Mouse (Mus musculus) embryonic fibroblast, embryonic 13.5 days (primary cell): ENCODE measurements at regions not wholly inside any gene's neighbourhood (a gene's known extent, or its start where the extent isn't known, plus 50 kb on each side); places are given as distances from the start of the nearest gene placed in this dataset.

Experiments used
- H3K27ac ChIP-seq: 2 replicates; pipeline ENCODE4 v1.5.1; 2012; ENCODE audit warnings: low read length, control low read depth, inconsistent platforms; ENCODE audit not compliant: insufficient read depth
- H3K4me1 ChIP-seq: 2 replicates; pipeline ENCODE4 v1.6.1; 2011; ENCODE audit warnings: low read length; ENCODE audit not compliant: control insufficient read depth, insufficient read depth
- H3K4me3 ChIP-seq: 2 replicates; pipeline ENCODE4 v1.5.1; 2011; ENCODE audit warnings: mild to moderate bottlenecking, control low read depth, low read length; ENCODE audit not compliant: insufficient read depth
- CTCF ChIP-seq: IDR thresholded peaks from 2 replicates; pipeline ENCODE4 v1.5.1; 2011; ENCODE audit warnings: mild to moderate bottlenecking, control low read depth, low read length, moderate library complexity, borderline replicate concordance; ENCODE audit not compliant: insufficient read depth
- POLR2A ChIP-seq: IDR thresholded peaks from 2 replicates; pipeline ENCODE4 v1.6.1; 2011; ENCODE audit warnings: low read depth, mild to moderate bottlenecking, control low read depth, low read length, moderate library complexity

DNA sequence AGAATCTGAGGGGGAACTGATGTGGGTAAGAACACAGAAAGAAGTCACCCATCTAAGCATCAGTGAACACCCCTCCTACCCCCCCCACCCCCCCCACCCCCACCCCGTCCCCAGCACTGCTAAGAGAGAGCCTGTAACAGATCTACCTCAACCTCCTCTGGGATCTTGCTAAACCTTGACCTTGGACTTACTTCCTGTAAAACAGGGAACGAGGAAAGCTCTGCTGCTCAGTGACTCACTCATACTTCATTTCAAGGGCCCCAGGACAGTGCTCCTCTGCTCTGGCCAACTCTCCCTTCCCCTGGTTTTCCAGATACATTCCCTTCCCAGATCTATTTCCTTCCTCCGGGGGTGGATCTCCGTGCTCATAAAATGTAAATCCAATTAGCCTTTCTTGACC lies 510.4 kb upstream of the Mpdz start:
- Histone ChIP-seq H3K27ac (no peak overlapping the region), H3K4me1 (no peaks in the 10 kb centered on the region), H3K4me3 (no peak overlapping the region)
- TF ChIP-seq CTCF, result no peak

DNA sequence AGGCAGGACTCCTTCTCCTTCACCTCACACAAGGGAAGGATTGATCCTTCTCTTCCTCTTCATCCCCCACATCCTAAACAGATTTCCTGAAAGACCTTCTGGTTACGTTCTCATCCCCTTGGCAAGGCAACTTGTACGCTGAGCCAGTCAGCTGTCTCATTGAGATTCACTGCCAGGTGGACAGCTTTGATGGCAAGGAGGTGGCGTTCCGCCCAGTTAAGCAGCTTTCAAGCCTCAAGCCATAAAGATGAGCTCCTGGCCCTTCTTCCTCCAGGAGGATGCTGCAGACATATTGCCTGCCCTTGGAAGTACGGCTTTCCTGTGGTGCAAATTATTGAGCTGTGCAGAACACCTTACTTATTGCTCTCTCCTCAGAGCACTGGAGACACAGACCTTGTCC lies 494.8 kb upstream of the Mpdz start:
- no peak for TF ChIP-seq POLR2A
- H3K27ac ChIP-seq, result no peak overlapping the region
- no peak overlapping the region for H3K4me3 ChIP-seq
- no peaks in the 10 kb centered on the region for H3K4me1 ChIP-seq

DNA sequence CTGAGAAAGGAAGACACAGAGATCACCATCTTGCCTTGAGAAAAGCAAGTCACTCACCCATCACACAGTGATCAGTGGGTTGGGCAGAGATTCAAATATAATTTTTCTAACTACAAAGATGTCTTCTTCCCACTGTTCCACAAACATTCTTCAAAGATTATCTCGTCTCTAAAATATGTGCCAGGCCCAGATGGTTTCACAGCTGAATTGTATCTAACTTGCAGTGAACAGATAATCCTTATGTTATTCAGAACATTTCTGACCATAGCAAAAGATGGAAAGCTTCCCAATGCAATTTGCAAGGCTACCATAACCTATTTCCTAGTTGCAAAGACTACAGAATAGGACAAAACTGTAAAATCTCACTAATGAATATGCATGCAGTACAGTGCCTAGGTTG lies 488.3 kb upstream of the Mpdz start:
- no peak for TF ChIP-seq POLR2A
- no peak for TF ChIP-seq CTCF
- peak overlapping the region; percentile 14; the same call in 1 of the 2 replicates for H3K27ac ChIP-seq
- H3K4me1 ChIP-seq, result peaks cover 17% of the 10 kb centered on the region
- no peak overlapping the region for H3K4me3 ChIP-seq

DNA sequence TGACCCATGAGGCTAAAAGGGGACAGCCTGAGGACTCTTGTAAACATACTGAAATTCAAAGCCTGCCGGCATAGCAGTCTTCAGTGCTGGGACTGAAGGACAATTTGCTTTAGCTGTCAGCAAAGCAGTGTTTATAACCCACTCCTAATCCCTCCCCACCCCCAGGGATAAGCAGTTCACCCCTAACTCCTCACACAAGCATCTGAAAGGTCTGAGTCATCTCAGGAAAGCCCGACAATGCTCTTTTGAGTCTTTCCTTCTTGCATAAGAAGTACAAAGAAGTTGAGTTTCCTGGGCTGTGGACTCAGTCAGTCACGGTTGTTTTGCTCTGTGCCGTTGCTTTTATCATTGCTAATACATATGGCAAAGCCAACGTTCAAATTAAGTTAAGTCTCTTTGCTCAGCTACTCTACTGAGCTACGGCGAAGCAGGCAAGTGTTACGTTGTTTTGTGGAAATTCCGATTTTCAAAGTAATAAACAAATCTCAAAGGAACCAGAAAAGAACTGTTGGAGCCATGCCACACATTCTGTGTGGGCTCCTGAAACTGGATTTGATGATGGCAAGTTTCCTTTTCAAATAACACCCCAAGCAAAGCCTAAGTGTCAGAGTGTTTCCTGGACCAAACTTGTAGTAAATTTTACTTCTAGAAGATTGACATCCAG lies 486.1 kb upstream of the Mpdz start:
- Histone ChIP-seq H3K4me3 (no peak overlapping the region), H3K27ac (no peak overlapping the region), H3K4me1 (peaks cover 18% of the 10 kb centered on the region)
- TF ChIP-seq CTCF (no peak), POLR2A (no peak)

DNA sequence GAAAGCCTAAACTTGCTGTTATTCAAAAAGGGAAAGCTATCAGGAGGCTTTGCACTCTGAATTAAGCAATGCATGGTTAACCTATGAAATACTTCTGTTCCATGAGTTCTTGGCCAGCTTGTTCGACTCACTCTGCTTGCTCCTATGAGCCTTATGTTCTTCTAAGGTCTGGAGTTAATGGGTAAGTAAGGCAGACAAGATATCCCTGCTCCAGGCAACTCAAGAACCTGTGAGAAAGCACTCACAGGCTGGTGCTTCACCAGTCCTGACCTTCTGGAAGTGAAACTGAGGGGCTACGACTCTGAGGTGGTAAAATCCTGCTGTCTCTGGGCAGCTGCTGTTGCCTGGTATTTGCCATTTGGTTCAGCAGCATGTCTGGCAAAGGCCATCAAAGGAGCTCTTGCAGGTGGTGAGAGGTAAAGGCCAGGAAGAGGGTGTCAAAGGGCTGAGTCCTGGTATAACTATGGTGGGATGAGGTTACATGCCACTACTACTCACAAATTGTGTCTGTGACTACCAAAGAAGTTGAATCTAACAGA lies 484.6 kb upstream of the Mpdz start:
- no peak overlapping the region for H3K4me3 ChIP-seq
- H3K27ac ChIP-seq, result peak overlapping the region; percentile 60
- peaks cover 18% of the 10 kb centered on the region for H3K4me1 ChIP-seq
- TF ChIP-seq POLR2A (no peak), CTCF (no peak)

DNA sequence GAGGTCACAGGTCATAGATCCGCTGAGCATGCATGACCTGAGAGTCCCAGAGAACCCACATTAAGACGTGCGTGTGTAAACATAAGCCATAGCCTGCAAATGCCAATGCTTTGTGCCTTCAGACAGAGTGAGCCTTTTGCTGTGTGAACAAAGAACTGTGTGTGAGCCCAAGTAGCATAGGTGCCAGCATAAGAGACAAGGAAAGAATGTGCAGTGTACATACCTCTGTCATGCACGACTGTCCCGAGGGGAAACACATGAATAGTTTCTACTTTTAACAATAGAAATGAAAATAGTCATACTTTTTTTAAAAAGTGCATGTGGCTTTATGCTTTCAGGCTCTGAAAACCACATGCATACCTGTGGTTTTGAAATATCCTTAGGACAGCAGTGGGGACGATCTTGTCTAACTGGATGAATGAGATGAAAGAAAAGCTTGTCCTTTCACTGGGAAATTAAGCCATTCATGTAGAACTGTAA lies 484.1 kb upstream of the Mpdz start:
- Histone ChIP-seq H3K27ac (peak overlapping the region; percentile 60; the same call in 1 of the 2 replicates), H3K4me1 (peaks cover 18% of the 10 kb centered on the region), H3K4me3 (no peak overlapping the region)
- no peak for TF ChIP-seq CTCF
- no peak for TF ChIP-seq POLR2A

DNA sequence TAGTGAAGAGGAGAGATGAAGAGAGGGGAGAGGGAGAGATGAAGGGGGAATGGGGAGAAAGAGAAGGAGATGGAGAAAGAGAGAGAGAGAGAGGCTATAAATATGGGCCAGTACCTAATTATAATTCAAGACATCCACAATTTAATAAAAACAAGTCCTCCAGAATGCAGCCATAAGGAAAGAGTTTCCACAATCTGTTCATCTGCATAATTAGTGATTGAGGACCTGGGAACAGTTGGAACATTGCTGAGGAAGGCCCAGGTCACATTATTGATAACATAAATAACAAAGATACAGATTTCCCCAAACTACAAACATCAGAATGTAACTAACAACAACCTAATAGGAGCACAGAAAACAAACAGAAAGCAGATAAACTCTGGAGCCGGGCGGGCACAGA lies 483.0 kb upstream of the Mpdz start:
- H3K27ac ChIP-seq, result no peak overlapping the region
- no peak overlapping the region for H3K4me3 ChIP-seq
- TF ChIP-seq CTCF (no peak), POLR2A (no peak)
- peaks cover 17% of the 10 kb centered on the region for H3K4me1 ChIP-seq

DNA sequence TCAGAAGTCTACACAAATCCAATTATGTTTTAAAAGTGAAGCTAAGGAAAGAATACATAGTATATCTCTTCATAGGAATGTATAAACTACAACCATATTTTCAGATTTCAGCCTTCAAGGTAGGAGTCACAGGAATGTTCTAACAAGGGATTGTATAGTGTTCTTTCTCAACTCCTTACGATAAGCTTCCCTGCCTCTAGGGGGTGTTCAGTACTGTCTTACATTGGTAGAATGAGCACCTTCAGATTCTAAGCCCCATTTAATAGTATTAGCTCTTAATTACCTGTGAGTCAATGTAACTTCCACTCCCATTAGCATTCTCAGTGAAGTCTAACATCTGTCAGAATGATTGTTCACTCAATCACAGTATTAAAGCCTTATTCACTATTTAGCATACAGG lies 481.5 kb upstream of the Mpdz start:
- TF ChIP-seq POLR2A (no peak), CTCF (no peak)
- H3K4me3 ChIP-seq, result no peak overlapping the region
- H3K4me1 ChIP-seq, result peaks cover 16% of the 10 kb centered on the region
- H3K27ac ChIP-seq, result no peak overlapping the region

DNA sequence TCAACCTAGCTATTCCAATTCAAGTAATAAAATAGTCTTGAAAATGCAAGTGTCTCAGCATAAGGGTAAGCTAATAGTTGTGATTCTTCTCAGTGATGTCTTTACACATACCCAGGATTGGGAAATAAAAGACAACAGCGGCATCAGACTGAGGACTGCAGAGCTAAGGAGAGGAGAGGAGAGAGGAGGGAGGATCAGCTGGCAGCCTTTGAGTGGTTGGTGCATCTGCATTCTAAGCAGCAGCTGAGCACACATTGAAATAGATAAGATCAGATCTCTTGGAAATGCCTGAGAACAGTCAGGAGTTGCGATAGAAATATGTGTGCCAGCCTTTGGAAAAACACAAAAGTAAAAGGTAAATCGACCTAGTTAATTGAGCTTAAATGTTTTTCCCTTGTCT lies 480.3 kb upstream of the Mpdz start:
- Histone ChIP-seq H3K27ac (no peak overlapping the region), H3K4me3 (no peak overlapping the region), H3K4me1 (peaks cover 14% of the 10 kb centered on the region)
- TF ChIP-seq POLR2A, result no peak

DNA sequence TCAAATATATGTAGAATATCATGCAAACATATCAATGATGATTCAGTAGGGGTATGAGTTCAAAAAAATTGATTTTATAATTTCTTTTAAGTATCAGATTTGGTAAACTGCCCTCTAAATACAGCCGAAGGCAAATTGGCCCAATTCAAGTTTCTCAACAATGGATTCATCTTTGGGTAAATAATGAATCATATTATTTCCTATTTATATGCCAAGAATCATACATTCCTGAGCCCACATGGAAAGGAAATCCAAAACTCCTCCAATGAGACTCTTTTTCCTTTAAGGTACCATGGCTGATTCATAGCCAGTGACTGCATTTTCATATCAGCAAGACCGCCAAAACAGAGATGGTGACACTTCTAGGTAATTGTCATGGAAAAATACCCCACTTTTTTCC lies 472.4 kb upstream of the Mpdz start:
- no peak overlapping the region for H3K4me3 ChIP-seq
- TF ChIP-seq CTCF (no peak), POLR2A (no peak)
- H3K27ac ChIP-seq, result no peak overlapping the region
- no peaks in the 10 kb centered on the region for H3K4me1 ChIP-seq

DNA sequence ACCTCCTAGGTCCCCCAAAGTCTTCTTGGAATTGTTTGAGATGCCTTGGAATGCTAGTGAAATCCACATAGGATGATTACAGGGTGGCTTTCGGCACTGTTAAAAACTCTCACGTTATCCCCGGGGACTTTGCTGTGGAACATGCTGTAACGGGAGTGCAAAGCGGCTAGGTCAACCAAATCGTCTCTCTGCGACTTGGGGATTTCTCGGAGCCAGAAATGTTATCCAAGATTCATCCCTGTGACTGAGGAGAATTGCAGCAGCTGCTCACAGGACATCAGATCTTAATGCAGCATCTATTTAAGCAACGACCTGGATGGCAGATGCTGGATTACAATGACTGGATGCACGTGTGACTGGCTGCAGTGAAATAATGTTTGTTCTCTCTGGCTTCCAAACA lies 470.7 kb upstream of the Mpdz start:
- Histone ChIP-seq H3K4me1 (no peaks in the 10 kb centered on the region), H3K4me3 (no peak overlapping the region), H3K27ac (no peak overlapping the region)
- TF ChIP-seq CTCF, result no peak
- no peak for TF ChIP-seq POLR2A
